Mouse (Mus musculus): ENCODE measurements around the gene Ptgfrn. TPM values are rescaled to one million over a fixed set of nuclear protein-coding genes. Genes with fewer than 3 reads are reported as not detected.

Ptgfrn gene
- polyA plus RNA-seq, 1 experiment, result 4.5 TPM

DNA sequence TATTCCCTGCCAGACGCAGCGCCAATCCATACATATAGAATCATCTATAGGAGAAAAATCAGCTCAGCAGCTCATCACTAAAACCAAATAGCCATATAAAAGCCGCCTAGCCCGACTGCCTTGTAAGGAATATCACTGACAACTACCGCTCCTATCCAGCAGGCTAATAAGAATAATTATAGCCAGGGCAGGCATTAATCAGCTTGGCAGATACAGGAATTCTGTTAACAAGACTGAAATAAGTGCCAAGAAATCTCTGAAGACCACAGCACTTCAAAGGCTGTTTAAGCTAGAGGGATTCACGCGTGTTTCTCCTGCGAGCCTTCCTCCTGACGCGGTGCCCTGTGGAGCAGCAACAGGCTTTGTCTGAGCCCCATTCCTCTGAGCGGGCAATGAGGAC lies 4.6 kb downstream of the Ptgfrn start:
- no peaks in the 10 kb centered on the region; the same call in none of the 2 replicates for H3K4me1 ChIP-seq (ENCODE audit: control insufficient read depth, insufficient read depth, low read length)
- no peak for TF ChIP-seq CTCF (IDR thresholded peaks at IDR 0.05; ENCODE audit: borderline replicate concordance, insufficient read depth, low read depth, low read length)
- no peak for TF ChIP-seq POLR2A (IDR thresholded peaks at IDR 0.05; ENCODE audit: borderline replicate concordance, insufficient read depth, low read length)
- H3K4me3 ChIP-seq (replicated peaks; ENCODE audit: insufficient read depth, low read depth, low read length), result no peak overlapping the region
- no peak for DNase-seq
- no peaks in the 10 kb centered on the region; the same call in 1 of the 2 replicates for H3K27me3 ChIP-seq (ENCODE audit: control insufficient read depth, insufficient read depth, low read length)
- no peak overlapping the region for H3K27ac ChIP-seq (ENCODE audit: insufficient read depth, low read length)
- 74% methylated on average over 11 of the region's 11 CpGs for whole genome bisulfite sequencing

GRCm38 (mm10) chr3:101104883-101105282 lies 5.2 kb downstream of the Ptgfrn start:
- no peak for DNase-seq

GRCm38 (mm10) chr3:101103770-101104169 lies 6.3 kb downstream of the Ptgfrn start:
- WGBS, result 76% methylated on average over 9 of the region's 9 CpGs

More at GRCm38 (mm10) chr3:101104883-101105282, 5.2 kb downstream of the Ptgfrn start:
- no peak for TF ChIP-seq CTCF (IDR thresholded peaks at IDR 0.05; ENCODE audit: borderline replicate concordance, insufficient read depth, low read depth, low read length)
- no peak for TF ChIP-seq POLR2A (IDR thresholded peaks at IDR 0.05; ENCODE audit: borderline replicate concordance, insufficient read depth, low read length)
- Histone ChIP-seq H3K27me3 (ENCODE audit: control insufficient read depth, insufficient read depth, low read length) (no peaks in the 10 kb centered on the region; the same call in 1 of the 2 replicates), H3K4me3 (replicated peaks; ENCODE audit: insufficient read depth, low read depth, low read length) (no peak overlapping the region), H3K27ac (ENCODE audit: insufficient read depth, low read length) (no peak overlapping the region), H3K4me1 (ENCODE audit: control insufficient read depth, insufficient read depth, low read length) (no peaks in the 10 kb centered on the region; the same call in none of the 2 replicates)
- 95% methylated on average over 9 of the region's 9 CpGs for WGBS

GRCm38 (mm10) chr3:101102106-101102505 lies 8.0 kb downstream of the Ptgfrn start:
- no peak for DNase-seq
- WGBS, result 61% methylated on average over 7 of the region's 7 CpGs
- H3K27me3 ChIP-seq (ENCODE audit: control insufficient read depth, insufficient read depth, low read length), result no peaks in the 10 kb centered on the region

More at GRCm38 (mm10) chr3:101103770-101104169, 6.3 kb downstream of the Ptgfrn start:
- Histone ChIP-seq H3K4me3 (replicated peaks; ENCODE audit: insufficient read depth, low read depth, low read length) (no peak overlapping the region), H3K27me3 (ENCODE audit: control insufficient read depth, insufficient read depth, low read length) (no peaks in the 10 kb centered on the region), H3K27ac (ENCODE audit: insufficient read depth, low read length) (no peak overlapping the region), H3K4me1 (ENCODE audit: control insufficient read depth, insufficient read depth, low read length) (no peaks in the 10 kb centered on the region; the same call in none of the 2 replicates)
- no peak for DNase-seq
- no peak for TF ChIP-seq POLR2A (IDR thresholded peaks at IDR 0.05; ENCODE audit: borderline replicate concordance, insufficient read depth, low read length)
- no peak for TF ChIP-seq CTCF (IDR thresholded peaks at IDR 0.05; ENCODE audit: borderline replicate concordance, insufficient read depth, low read depth, low read length)

DNA sequence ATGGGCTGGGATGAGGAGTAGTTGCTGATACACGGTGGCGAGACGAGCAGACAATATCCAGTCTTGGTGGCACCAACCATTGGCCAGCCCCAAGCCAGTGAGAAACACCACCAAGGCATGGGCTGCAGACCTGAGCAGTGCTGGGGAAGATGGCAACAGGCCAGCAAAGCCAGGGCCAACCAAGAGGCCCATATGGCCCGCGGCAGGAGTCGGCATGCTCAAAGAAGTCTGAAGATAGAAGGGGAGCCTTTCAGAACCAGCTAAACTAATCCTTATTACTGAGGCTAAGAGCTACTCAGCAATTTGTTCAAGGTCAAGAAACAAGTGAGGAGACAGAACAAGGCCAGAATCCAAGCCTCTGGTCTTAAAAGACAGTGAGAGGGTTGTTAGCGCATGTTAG lies 8.9 kb downstream of the Ptgfrn start:
- DNase-seq, result peak; percentile 34 to 54
- H3K4me1 ChIP-seq (ENCODE audit: control insufficient read depth, insufficient read depth, low read length), result peaks cover 3% of the 10 kb centered on the region
- 43% methylated on average over 7 of the region's 7 CpGs for WGBS
- no peak overlapping the region for H3K4me3 ChIP-seq (replicated peaks; ENCODE audit: insufficient read depth, low read depth, low read length)
- H3K27ac ChIP-seq (ENCODE audit: insufficient read depth, low read length), result no peak overlapping the region
- no peak for TF ChIP-seq CTCF (IDR thresholded peaks at IDR 0.05; ENCODE audit: borderline replicate concordance, insufficient read depth, low read depth, low read length)
- TF ChIP-seq POLR2A (IDR thresholded peaks at IDR 0.05; ENCODE audit: borderline replicate concordance, insufficient read depth, low read length), result no peak
- H3K27me3 ChIP-seq (ENCODE audit: control insufficient read depth, insufficient read depth, low read length), result no peaks in the 10 kb centered on the region

More at GRCm38 (mm10) chr3:101102106-101102505, 8.0 kb downstream of the Ptgfrn start:
- Histone ChIP-seq H3K4me1 (ENCODE audit: control insufficient read depth, insufficient read depth, low read length) (peaks cover 2% of the 10 kb centered on the region), H3K27ac (ENCODE audit: insufficient read depth, low read length) (no peak overlapping the region), H3K4me3 (replicated peaks; ENCODE audit: insufficient read depth, low read depth, low read length) (no peak overlapping the region)
- no peak for TF ChIP-seq POLR2A (IDR thresholded peaks at IDR 0.05; ENCODE audit: borderline replicate concordance, insufficient read depth, low read length)
- no peak for TF ChIP-seq CTCF (IDR thresholded peaks at IDR 0.05; ENCODE audit: borderline replicate concordance, insufficient read depth, low read depth, low read length)

GRCm38 (mm10) chr3:101099701-101100357 lies 10.2 kb downstream of the Ptgfrn start:
- 91% methylated on average over 9 of the region's 9 CpGs for WGBS
- DNase-seq, result no peak
- H3K4me3 ChIP-seq (replicated peaks; ENCODE audit: insufficient read depth, low read depth, low read length), result no peak overlapping the region
- H3K4me1 ChIP-seq (ENCODE audit: control insufficient read depth, insufficient read depth, low read length), result peaks cover 3% of the 10 kb centered on the region
- H3K27me3 ChIP-seq (ENCODE audit: control insufficient read depth, insufficient read depth, low read length), result no peaks in the 10 kb centered on the region
- H3K27ac ChIP-seq (ENCODE audit: insufficient read depth, low read length), result no peak overlapping the region
- TF ChIP-seq CTCF (IDR thresholded peaks at IDR 0.05; ENCODE audit: borderline replicate concordance, insufficient read depth, low read depth, low read length), result no peak
- no peak for TF ChIP-seq POLR2A (IDR thresholded peaks at IDR 0.05; ENCODE audit: borderline replicate concordance, insufficient read depth, low read length)

DNA sequence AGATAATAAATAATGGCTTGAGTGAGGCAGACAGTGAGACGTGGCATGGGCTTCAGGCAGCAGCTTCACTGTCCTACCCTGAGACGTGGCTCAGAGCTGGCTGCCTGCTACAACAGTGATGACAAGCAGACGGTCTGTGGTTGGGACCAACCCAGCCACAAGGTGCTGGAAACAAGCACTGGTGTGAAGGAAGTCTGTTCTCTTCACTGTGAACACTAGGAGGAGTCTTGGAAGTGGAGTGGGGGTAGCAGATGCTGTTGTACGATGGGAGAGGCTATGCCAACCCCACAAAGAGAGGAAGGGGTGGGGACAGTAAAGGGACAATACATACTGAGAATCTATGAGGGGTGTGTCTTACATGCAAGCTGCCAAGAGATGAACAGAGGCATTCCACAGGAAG lies 12.0 kb downstream of the Ptgfrn start:
- Histone ChIP-seq H3K4me3 (replicated peaks; ENCODE audit: insufficient read depth, low read depth, low read length) (no peak overlapping the region), H3K27me3 (ENCODE audit: control insufficient read depth, insufficient read depth, low read length) (no peaks in the 10 kb centered on the region), H3K27ac (ENCODE audit: insufficient read depth, low read length) (no peak overlapping the region), H3K4me1 (ENCODE audit: control insufficient read depth, insufficient read depth, low read length) (peaks cover 3% of the 10 kb centered on the region)
- TF ChIP-seq CTCF (IDR thresholded peaks at IDR 0.05; ENCODE audit: borderline replicate concordance, insufficient read depth, low read depth, low read length) (no peak), POLR2A (IDR thresholded peaks at IDR 0.05; ENCODE audit: borderline replicate concordance, insufficient read depth, low read length) (no peak)
- DNase-seq, result no peak
- WGBS, result 42% methylated on average over 4 of the region's 4 CpGs

Measured in cerebellum, adult 2 months (tissue).